Mouse (Mus musculus) gastrocnemius, postnatal 14 days (tissue): ENCODE results near the gene Gm10563. TPM values are rescaled to one million over a fixed set of nuclear protein-coding genes. Genes with fewer than 3 reads are reported as not detected.

Experiments used
- DNase-seq: peaks from one replicate; pipeline ENCODE4 v3.0.0; 2021; ENCODE audit warnings: mixed read lengths
- intact Hi-C: fragments of 180-260 bp; cut with DNase I; formaldehyde crosslinking; loops from one replicate; pipeline ENCODE4 v1.15.1; 2025; ENCODE audit warnings: low total_unique reads
- total RNA-seq, 2 experiments: library from RNA; stranded (reverse); gene quantifications; 2 replicates each; pipeline ENCODE4 v1.2.3; 2021

The Gm10563 gene
- total RNA-seq, 2 experiments from 2014 or later: not detected

- DNase-seq: no peak
- intact Hi-C loops: no loop called here
These were observed 8.4 kb upstream of the Gm10563 start for GRCm38 (mm10) chr4:155653451-155654182.

- intact Hi-C loops: no loop called here
- peak; percentile 71 for DNase-seq
These were observed 7.9 kb upstream of the Gm10563 start, which contains the start of gene Mmp23 for GRCm38 (mm10) chr4:155653086-155653450. Gene Mmp23 (minus strand): TSS chr4:155653384.

DNA sequence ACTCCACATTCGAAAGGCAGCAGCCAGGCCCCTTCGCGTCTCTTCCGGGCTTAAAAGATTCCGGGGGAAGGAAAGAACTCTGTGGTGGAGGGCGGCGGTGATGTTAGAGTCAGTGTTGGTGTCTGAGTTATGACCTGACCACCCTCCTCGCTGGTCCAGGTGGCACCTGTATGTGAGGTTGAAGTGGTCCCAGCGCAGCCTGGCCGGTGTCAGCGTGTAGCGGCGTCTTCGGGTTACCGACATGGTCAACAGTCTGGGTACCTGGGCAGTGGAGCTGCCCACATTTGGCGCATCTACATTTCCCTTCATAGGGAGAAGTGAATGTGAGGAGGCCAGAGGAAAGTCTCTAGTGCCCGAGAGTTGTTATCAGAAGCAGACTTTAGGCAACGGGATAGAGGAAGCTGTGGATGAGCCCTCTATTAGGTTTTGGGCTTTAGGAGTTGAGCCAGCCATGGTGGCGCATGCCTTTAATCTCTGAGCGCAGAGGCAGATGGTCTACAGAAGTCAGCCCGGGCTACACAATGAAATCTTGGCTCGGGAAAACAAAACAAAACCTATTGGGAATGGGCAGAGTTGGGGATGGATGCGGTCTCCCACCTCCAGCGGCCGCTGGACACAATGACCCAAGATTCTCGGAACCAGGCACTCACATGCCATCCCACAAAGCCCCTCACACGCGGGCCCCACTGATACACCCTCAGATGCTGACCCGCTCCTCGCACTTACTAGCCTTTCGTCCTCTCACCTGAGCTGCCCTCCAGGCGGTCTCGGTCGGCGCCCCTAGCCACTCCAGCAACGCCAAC is 7.3 kb upstream of the Gm10563 start:
- intact Hi-C loops: no loop called here

GRCm38 (mm10) chr4:155651553-155652269 is 6.5 kb upstream of the Gm10563 start:
- no peak for DNase-seq
- intact Hi-C loops: no loop called here

More for the DNA sequence above, 7.3 kb upstream of the Gm10563 start:
- no peak for DNase-seq

- no peak for DNase-seq
- intact Hi-C loops: no loop called here
These were observed 4.1 kb upstream of the Gm10563 start for GRCm38 (mm10) chr4:155649355-155649754.

- no peak for DNase-seq
- intact Hi-C loops: no loop called here
These were observed 513 bp upstream of the Gm10563 start for GRCm38 (mm10) chr4:155645721-155646120.

DNA sequence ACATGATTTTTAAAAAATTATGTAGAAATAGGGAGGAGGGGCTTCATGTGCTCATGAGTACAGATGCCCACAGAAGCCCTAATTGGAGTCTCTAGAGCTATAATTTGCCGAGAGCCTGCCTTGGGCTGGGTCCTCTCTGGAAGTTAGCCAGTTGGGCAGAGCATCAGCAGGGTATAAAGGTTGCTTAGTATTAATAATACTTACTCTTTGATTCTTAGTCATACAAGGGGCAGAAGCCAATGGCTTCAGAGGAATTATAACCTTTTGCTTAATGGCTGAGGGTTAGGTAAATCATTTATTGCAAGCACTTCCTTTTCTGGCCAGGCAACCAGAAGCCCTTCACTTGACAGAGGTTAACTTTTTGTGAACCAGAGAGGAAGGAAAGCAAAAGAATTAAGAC is 1.7 kb downstream of the Gm10563 start:
- intact Hi-C loops: no loop called here
- no peak for DNase-seq

DNA sequence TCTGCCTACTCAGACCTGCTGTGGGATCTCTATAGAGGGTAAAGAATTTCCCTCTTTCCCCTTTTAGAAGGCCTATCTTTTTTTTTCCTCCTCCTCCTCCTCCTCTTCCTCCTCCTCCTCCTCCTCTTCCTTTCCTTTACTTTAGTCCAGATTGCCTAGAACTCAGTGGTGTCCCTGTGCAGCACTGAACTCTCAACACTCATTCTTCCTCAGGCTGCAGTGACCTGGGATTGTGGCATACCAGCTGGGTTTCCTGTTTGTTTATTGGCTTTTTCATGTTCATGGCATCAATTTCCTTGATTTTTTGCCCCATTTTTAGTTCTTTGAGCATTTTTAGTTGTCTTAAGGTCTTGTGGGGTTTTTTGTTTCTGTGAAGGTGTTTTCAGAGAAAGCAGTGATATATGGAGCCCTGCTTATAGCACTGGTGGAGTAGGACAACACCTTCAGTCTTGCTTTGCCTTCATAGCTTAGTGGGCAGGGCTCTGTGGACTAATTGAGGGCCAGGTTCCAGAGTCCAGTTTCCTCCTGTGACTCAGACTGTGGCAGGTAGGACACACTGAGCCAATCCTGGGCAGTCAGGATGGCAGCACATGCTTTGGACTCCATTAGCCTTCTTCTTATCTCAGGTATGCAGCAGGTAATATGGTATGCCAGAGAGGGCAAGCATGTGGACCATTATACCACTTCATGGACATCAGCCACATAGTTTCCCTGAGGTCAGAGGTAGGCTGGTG is 9.3 kb downstream of the Gm10563 start:
- intact Hi-C loops: no loop called here
- no peak for DNase-seq

DNA sequence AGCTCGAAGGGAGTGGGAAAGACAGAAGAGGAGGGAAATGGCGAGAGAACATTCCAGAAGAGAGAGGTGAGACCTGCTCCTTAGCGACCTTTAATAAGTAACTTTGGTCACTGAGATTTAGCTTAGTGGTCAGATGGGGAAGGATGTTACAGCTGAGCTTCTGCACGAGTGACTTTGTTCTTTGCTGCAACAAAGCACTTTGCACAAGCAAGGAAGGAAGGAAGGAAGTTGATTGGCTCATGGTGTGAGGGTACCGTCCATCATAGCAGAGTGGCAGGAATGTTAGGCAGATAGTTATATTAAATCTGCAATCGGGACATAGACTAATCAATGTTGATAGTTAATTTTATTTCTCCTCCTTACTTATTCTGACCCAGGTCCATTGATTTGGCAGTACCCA is 14.9 kb downstream of the Gm10563 start:
- intact Hi-C loops: no loop called here

DNA sequence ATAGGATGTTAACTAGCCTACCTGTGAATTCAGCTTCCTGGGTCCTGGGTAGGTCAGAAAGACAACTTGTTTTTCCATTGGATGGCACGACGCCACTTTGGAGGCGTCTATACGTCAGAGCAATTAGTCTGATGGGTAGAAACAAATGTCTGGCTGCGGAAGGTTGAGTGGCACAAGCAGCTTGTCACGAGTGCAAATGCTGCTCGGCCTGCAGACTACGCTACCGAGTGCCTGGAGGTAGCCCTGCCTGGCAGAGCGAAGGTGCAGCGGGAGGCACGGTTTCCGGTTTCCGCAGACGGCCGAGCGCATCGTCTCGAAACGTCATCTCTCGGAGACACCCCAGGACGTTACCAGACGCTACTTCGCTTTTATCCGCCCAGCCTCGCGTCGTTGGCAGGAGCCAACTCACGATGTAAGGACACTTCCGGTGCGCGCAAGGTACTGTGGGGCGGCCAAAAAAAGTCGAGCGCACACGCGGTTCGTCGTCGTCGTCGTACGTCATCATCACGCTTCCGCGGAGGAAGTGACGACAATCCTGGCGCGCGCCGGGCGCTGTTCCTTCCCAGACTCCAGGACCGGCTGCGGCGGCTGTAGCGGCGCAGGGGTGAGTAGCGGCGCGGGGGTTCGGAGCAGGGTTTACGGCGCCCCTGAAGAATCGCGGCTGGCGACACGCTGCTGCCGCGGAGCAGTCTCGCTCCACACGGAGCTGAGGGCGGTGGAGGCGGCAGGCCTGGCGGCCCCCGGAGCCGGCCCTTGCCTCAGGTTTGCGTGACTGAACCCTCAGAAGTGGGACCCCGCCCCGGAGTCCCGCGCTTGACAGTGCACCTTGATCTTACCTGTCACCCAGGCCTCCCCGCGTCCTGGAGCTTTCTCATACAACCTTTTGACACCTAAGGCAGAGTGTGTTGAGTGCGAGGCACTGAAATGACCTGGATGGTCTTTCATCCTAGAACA is 20.6 kb downstream of the Gm10563 start, which contains the start of gene Cdk11b:
Gene Cdk11b (plus strand): TSS at position 517 of the 954 bp plus-strand sequence.
- peak; percentile 96 for DNase-seq
- intact Hi-C loops: no loop called here

More for the DNA sequence above, 14.9 kb downstream of the Gm10563 start:
- no peak for DNase-seq

DNA sequence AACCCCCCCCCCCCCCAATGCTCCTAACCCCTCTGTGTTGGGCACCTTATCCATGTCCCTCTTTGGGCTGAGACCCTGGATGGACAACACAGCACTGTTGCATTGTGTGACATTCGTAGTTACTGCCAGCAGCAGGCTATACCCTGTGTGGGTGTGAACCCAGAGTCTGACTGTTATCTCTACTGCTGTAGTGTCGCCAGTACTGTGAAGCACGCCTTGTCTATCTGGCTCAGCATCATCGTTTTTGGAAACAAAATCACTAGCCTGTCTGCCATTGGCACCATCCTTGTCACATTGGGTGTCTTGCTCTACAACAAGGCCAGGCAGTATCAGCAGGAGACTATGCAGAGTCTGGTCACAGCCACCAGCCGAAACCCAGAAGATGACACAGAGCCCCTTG is 26.9 kb downstream of the Gm10563 start:
- intact Hi-C loops: no loop called here
- no peak for DNase-seq

- DNase-seq: no peak
- intact Hi-C loops: no loop called here
These were observed 31.9 kb downstream of the Gm10563 start for GRCm38 (mm10) chr4:155613264-155613663.

DNA sequence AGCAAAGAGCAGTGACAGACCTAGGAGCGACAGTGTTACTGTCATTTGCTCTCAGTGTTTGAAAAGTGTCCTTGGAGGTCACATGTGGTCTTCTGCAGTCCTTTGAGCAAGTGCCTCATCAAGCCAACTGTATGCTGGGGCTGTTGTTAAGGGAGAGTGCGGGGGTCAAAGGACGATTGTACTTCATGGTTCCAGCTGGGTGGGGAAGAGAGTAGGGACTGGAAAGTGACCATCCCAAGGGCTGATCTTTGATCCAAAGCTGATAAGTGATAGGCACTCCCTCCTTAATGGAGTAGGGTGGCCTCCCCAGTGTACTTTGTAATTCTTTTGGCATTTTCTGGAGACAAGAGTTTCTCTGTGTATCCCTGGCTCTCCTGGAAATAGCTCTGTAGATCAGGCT is 33.3 kb downstream of the Gm10563 start:
- DNase-seq: no peak
- intact Hi-C loops: no loop called here

- DNase-seq: no peak
- intact Hi-C loops: no loop called here
These were observed 38.4 kb downstream of the Gm10563 start for GRCm38 (mm10) chr4:155606825-155607224.

GRCm38 (mm10) chr4:155605132-155605531 is 40.1 kb downstream of the Gm10563 start:
- no peak for DNase-seq
- intact Hi-C loops: no loop called here

- no peak for DNase-seq
- intact Hi-C loops: no loop called here
These were observed 41.4 kb downstream of the Gm10563 start for GRCm38 (mm10) chr4:155603801-155604200.

GRCm38 (mm10) chr4:155602753-155603152 is 42.5 kb downstream of the Gm10563 start:
- intact Hi-C loops: no loop called here
- DNase-seq: no peak

DNA sequence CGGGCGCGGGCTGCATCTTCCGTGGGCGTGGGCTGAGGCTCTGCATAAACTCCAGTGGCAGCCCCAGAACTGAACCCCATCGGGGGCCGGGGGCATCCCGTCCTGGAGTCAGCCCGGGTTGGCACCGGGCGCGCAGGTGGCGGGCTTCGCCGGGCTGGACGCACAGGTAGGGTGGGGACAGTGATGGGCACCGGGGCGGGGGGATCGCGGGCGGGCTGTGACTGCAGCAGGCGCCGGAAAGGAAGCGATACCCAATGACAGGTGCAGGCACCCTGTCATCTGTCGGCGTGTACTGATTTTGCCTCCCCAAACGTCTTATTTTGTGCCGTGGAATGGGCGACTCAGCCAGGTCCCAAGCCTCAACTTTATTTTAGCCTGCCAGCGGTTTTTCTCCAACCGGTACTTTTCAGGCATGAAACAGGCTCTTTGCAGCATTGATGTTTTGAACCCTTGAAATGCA is 43.2 kb downstream of the Gm10563 start:
- intact Hi-C loops: no loop called here
- DNase-seq: no peak
